Mouse (Mus musculus): ENCODE measurements at regions not wholly inside any gene's neighbourhood (a gene's known extent, or its start where the extent isn't known, plus 50 kb on each side); places are given as distances from the start of the nearest gene placed in this dataset.

DNA sequence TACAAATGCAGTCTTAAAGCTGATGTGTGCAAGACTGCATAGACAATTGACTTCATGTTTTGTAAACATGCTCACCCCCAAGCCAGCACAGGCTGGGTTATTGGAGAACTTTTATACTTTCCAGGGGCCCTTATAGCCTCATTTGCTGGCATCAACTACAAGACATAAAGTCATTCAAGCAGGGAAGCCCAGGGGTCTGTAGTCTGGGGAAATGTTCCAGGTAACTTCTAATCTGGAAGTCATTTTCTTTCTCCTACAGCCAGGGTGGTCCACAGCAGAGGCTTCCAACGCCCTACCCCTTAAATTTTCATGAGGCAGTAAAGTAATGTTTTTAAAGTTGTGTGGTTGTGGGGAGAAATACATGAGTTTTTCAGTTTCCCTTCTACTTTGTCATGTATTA lies 272.1 kb upstream of the Npvf start:
- no peak for ATAC-seq (replicated peaks; ENCODE audit: insufficient number of reproducible peaks, insufficient read depth, low FRiP score, low read depth)
- no peak overlapping the region for H3K9ac ChIP-seq
- H3K4me3 ChIP-seq, result no peak overlapping the region
- no peaks in the 10 kb centered on the region for H3K9me3 ChIP-seq (replicated peaks)
- WGBS, result 71% methylated on average over 1 of the region's 1 CpGs
- H3K27ac ChIP-seq, result no peak overlapping the region
- H3K36me3 ChIP-seq, result no peaks in the 10 kb centered on the region
- 0 out of 2 replicates have a peak, but pooled peaks cover 3% of the 10 kb centered on the region for H3K27me3 ChIP-seq
- H3K4me2 ChIP-seq, result no peak overlapping the region
- H3K4me1 ChIP-seq (replicated peaks), result no peaks in the 10 kb centered on the region

DNA sequence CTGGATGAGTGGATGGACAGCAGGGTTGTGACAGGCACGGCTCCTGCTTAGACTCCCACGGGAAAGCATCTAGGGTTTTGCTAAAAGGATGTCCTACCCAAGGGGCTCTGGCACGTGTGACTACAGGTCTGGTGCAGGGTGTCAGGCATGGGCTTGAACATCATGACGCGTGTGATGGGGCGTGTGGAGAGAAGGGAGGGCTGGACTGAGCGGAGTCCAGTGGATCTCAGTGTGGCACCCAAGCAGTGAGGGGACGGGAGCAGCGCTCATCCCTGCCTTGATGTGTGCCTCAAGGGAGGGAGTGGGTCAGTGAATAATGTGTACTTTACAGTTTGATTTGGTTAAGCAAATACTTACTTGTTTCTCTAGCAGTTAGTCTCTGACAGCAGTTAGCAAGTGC lies 275.3 kb upstream of the Npvf start:
- Histone ChIP-seq H3K9ac (no peak overlapping the region), H3K4me3 (no peak overlapping the region), H3K4me1 (replicated peaks) (no peaks in the 10 kb centered on the region), H3K27me3 (0 out of 2 replicates have a peak, but pooled peaks cover 3% of the 10 kb centered on the region), H3K36me3 (no peaks in the 10 kb centered on the region), H3K4me2 (no peak overlapping the region), H3K27ac (no peak overlapping the region), H3K9me3 (replicated peaks) (no peaks in the 10 kb centered on the region)
- ATAC-seq (replicated peaks; ENCODE audit: insufficient number of reproducible peaks, insufficient read depth, low FRiP score, low read depth), result no peak
- 70% methylated on average over 9 of the region's 9 CpGs for WGBS

- H3K4me3 ChIP-seq, result no peak overlapping the region
- H3K36me3 ChIP-seq, result no peaks in the 10 kb centered on the region
- no peak overlapping the region for H3K27ac ChIP-seq
- H3K27me3 ChIP-seq, result peaks cover 10% of the 10 kb centered on the region
- ATAC-seq (replicated peaks; ENCODE audit: insufficient number of reproducible peaks, insufficient read depth, low FRiP score, low read depth), result no peak
- no peaks in the 10 kb centered on the region for H3K9me3 ChIP-seq (replicated peaks)
- no peak overlapping the region for H3K4me2 ChIP-seq
- no peak overlapping the region for H3K9ac ChIP-seq
- 86% methylated on average over 6 of the region's 6 CpGs for WGBS
- no peaks in the 10 kb centered on the region for H3K4me1 ChIP-seq (replicated peaks)
Measured at GRCm38 (mm10) chr6:50933510-50933909, 279.3 kb upstream of the Npvf start.

- 73% methylated on average over 10 of the region's 10 CpGs for WGBS
- 0 out of 2 replicates have a peak, but pooled peaks cover 2% of the 10 kb centered on the region for H3K4me1 ChIP-seq (replicated peaks)
- H3K36me3 ChIP-seq, result no peaks in the 10 kb centered on the region
Measured at GRCm38 (mm10) chr6:50934245-50934644, 280.0 kb upstream of the Npvf start.

GRCm38 (mm10) chr6:50936306-50936705 lies 282.1 kb upstream of the Npvf start:
- Histone ChIP-seq H3K9ac (no peak overlapping the region), H3K4me1 (replicated peaks) (0 out of 2 replicates have a peak, but pooled peaks cover 2% of the 10 kb centered on the region), H3K27me3 (peaks cover 7% of the 10 kb centered on the region), H3K27ac (no peak overlapping the region), H3K4me3 (no peak overlapping the region), H3K9me3 (replicated peaks) (no peaks in the 10 kb centered on the region), H3K4me2 (no peak overlapping the region), H3K36me3 (no peaks in the 10 kb centered on the region)
- WGBS, result 85% methylated on average over 8 of the region's 8 CpGs
- no peak for ATAC-seq (replicated peaks; ENCODE audit: insufficient number of reproducible peaks, insufficient read depth, low FRiP score, low read depth)

More at GRCm38 (mm10) chr6:50934245-50934644, 280.0 kb upstream of the Npvf start:
- no peak overlapping the region for H3K9ac ChIP-seq
- no peak overlapping the region for H3K4me3 ChIP-seq
- H3K27me3 ChIP-seq, result peaks cover 10% of the 10 kb centered on the region
- no peak overlapping the region for H3K27ac ChIP-seq
- no peak overlapping the region for H3K4me2 ChIP-seq
- ATAC-seq (replicated peaks; ENCODE audit: insufficient number of reproducible peaks, insufficient read depth, low FRiP score, low read depth), result no peak
- H3K9me3 ChIP-seq (replicated peaks), result no peaks in the 10 kb centered on the region

DNA sequence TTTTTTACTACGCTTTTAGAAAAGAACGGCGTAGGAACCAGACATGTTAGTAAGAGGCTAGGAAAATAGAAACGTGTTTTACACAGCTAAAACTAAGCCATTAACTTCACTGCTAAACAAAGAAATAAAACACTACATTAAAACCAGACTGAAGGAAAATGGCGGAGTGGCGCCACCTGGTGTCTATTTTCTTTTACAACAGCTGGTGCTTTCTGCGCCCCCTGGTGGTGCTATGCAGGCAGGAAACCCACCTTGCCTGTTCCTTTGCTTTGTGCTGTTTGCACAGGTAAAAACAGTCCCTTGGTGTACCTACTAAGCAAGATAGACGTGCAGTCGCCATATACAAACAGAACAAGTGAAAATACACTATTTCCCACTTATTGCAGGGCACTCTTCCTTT lies 282.9 kb upstream of the Npvf start:
- peaks cover 7% of the 10 kb centered on the region; the same call in 1 of the 2 replicates for H3K4me1 ChIP-seq (replicated peaks)
- H3K4me3 ChIP-seq, result no peak overlapping the region
- no peak overlapping the region for H3K4me2 ChIP-seq
- no peak for ATAC-seq (replicated peaks; ENCODE audit: insufficient number of reproducible peaks, insufficient read depth, low FRiP score, low read depth)
- peaks cover 7% of the 10 kb centered on the region for H3K27me3 ChIP-seq
- no peak overlapping the region for H3K27ac ChIP-seq
- H3K9me3 ChIP-seq (replicated peaks), result no peaks in the 10 kb centered on the region
- 25% methylated on average over 9 of the region's 9 CpGs for WGBS
- H3K9ac ChIP-seq, result no peak overlapping the region
- H3K36me3 ChIP-seq, result no peaks in the 10 kb centered on the region

GRCm38 (mm10) chr6:50938879-50939278 lies 284.6 kb upstream of the Npvf start:
- Histone ChIP-seq H3K27me3 (peaks cover 7% of the 10 kb centered on the region), H3K4me1 (replicated peaks) (peaks cover 9% of the 10 kb centered on the region; the same call in 1 of the 2 replicates), H3K4me3 (no peak overlapping the region), H3K36me3 (no peaks in the 10 kb centered on the region), H3K27ac (no peak overlapping the region), H3K9me3 (replicated peaks) (no peaks in the 10 kb centered on the region), H3K4me2 (no peak overlapping the region), H3K9ac (no peak overlapping the region)
- ATAC-seq (replicated peaks; ENCODE audit: insufficient number of reproducible peaks, insufficient read depth, low FRiP score, low read depth), result no peak
- 27% methylated on average over 7 of the region's 7 CpGs for WGBS

DNA sequence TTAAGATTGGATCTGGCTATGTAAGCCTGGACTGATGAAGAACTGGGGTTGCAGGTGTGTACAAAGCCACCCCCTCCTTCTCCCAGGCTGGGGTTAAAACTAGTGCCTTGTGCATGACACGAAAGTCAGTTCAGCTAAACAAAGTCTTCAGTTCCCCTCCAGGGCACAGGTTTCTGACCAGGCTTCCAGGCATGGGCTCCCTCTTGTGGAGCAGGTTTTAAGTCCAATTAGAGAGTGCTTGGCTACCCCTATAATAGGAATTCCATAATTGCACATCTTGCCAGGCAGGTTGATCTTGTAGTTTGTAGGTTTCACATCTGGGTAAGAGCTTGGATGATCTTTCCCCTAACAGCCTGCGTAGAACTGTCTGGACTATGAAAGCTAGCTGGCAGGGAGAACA lies 285.2 kb upstream of the Npvf start:
- Histone ChIP-seq H3K27me3 (peaks cover 7% of the 10 kb centered on the region), H3K36me3 (no peaks in the 10 kb centered on the region), H3K4me3 (no peak overlapping the region), H3K27ac (no peak overlapping the region), H3K4me1 (replicated peaks) (peaks cover 9% of the 10 kb centered on the region; the same call in 1 of the 2 replicates), H3K9ac (no peak overlapping the region), H3K9me3 (replicated peaks) (no peaks in the 10 kb centered on the region), H3K4me2 (no peak overlapping the region)
- ATAC-seq (replicated peaks; ENCODE audit: insufficient number of reproducible peaks, insufficient read depth, low FRiP score, low read depth), result no peak
- WGBS, result 55% methylated on average over 2 of the region's 2 CpGs

DNA sequence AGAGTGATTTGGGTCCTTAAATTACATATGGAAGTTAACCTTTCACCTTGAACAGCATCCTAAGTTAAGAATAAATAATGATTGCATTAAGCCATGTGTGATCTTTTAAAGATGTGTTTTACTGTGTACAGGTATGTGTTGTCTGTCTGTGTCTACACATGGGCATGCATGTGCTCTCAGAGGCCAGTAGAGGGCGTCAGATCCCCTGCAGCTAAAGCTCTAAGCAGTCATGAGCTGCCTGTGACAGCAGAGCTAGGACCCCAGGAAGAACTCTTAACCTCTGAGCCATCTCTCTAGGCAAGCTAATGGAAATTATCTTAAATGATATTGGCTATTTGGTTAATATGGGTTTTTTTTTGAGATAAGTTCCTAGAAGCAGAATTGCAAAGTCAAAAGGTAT lies 285.9 kb upstream of the Npvf start:
- no peak overlapping the region for H3K4me2 ChIP-seq

DNA sequence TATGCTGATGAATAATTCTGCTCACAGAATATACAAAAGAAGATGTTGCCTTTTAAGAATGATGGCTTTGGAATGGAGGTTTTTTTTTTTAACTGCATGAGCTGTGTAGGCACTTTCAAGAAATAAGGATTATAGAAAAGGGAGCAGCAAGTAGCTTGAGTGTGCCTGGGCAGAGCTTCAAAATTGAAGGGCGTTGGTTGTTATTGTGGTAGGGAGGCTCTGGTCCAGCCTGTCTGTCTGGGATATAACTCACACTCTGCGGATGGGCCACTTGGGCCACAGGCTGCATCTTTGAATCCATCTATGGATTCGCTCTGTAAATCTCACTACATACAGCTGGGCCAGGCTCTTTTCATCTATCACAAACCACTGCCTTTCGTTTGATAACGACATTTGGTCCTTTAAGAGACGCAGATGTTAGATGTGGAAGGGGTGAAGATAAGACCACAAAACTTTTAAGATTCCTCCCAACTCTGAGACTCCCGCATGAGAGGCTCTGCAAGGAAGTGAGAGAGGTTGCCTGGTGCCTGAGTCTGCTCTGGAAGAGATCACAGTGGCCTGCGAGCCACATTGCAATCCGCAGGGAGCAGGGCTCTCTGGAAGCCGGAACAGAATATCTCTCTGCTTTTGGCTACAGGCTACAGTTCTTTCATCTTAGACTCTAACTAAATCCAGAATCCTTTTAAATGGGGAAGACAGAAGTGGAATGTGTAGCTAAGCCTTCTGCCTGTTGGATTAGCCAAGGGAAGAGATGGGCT lies 286.6 kb upstream of the Npvf start:
- Histone ChIP-seq H3K4me2 (no peak overlapping the region), H3K4me3 (no peak overlapping the region), H3K36me3 (no peaks in the 10 kb centered on the region), H3K27ac (peak overlapping the region; percentile 25), H3K9ac (no peak overlapping the region), H3K4me1 (replicated peaks) (peaks cover 9% of the 10 kb centered on the region; the same call in 1 of the 2 replicates), H3K27me3 (0 out of 2 replicates have a peak, but pooled peaks cover 3% of the 10 kb centered on the region), H3K9me3 (replicated peaks) (no peaks in the 10 kb centered on the region)
- WGBS, result 50% methylated on average over 10 of the region's 10 CpGs
- ATAC-seq (replicated peaks; ENCODE audit: insufficient number of reproducible peaks, insufficient read depth, low FRiP score, low read depth), result no peak

More for the DNA sequence above, 285.9 kb upstream of the Npvf start:
- no peak overlapping the region for H3K4me3 ChIP-seq
- no peaks in the 10 kb centered on the region for H3K9me3 ChIP-seq (replicated peaks)
- WGBS, result 18% methylated on average over 1 of the region's 1 CpGs
- H3K9ac ChIP-seq, result no peak overlapping the region
- peaks cover 7% of the 10 kb centered on the region for H3K27me3 ChIP-seq
- no peak for ATAC-seq (replicated peaks; ENCODE audit: insufficient number of reproducible peaks, insufficient read depth, low FRiP score, low read depth)
- H3K36me3 ChIP-seq, result no peaks in the 10 kb centered on the region
- H3K27ac ChIP-seq, result no peak overlapping the region
- peaks cover 9% of the 10 kb centered on the region; the same call in 1 of the 2 replicates for H3K4me1 ChIP-seq (replicated peaks)

DNA sequence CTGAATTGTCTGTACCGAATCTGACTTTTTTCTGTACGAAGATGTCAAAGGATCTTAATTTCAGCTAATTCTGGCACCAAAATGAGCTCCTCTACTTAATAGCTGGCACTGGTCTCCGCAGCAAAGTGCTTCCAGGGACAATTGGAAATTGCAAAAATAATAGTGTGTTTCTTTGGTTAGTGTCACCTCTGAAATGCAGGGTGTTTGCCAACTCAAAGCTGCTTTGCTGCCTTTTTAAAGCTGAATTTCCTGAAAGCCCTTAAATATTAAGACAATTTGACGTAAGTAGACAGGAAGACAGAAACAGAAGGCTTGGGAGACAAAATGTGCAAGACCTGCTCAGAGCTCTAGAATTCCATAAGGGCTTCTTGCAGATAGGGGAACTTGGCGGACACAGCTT lies 288.5 kb upstream of the Npvf start:
- 78% methylated on average over 5 of the region's 5 CpGs for WGBS
- no peak for ATAC-seq (replicated peaks; ENCODE audit: insufficient number of reproducible peaks, insufficient read depth, low FRiP score, low read depth)
- no peaks in the 10 kb centered on the region for H3K27me3 ChIP-seq

DNA sequence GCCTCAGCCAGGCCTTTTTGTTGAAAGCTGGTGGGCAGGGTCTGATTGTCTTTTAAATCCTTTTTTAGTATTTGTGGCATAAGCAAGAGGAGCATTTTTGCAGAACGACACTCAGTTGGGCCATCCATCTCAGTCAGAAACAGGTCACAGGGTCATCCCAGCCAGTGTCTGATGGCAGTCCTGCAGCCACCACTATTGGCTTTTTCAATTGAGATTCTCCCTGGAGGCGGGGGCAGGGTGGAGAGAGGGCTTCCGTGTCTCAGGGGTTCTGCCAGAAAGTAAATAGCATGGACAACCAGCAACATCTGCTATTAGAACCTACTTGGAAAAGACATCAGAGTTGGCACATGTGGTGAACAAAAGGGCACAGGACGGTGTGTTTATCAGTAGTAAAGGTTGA lies 293.8 kb upstream of the Npvf start:
- Histone ChIP-seq H3K27me3 (no peaks in the 10 kb centered on the region), H3K4me2 (no peak overlapping the region), H3K36me3 (no peaks in the 10 kb centered on the region), H3K9me3 (replicated peaks) (no peaks in the 10 kb centered on the region), H3K4me3 (no peak overlapping the region), H3K27ac (no peak overlapping the region), H3K9ac (no peak overlapping the region), H3K4me1 (replicated peaks) (no peaks in the 10 kb centered on the region)
- WGBS, result 69% methylated on average over 4 of the region's 4 CpGs
- ATAC-seq (replicated peaks; ENCODE audit: insufficient number of reproducible peaks, insufficient read depth, low FRiP score, low read depth), result no peak

More for the DNA sequence above, 288.5 kb upstream of the Npvf start:
- H3K9ac ChIP-seq, result no peak overlapping the region
- H3K36me3 ChIP-seq, result no peaks in the 10 kb centered on the region
- H3K27ac ChIP-seq, result no peak overlapping the region
- H3K4me3 ChIP-seq, result no peak overlapping the region
- H3K9me3 ChIP-seq (replicated peaks), result no peaks in the 10 kb centered on the region
- H3K4me2 ChIP-seq, result no peak overlapping the region
- H3K4me1 ChIP-seq (replicated peaks), result peaks cover 9% of the 10 kb centered on the region; the same call in 1 of the 2 replicates

All from heart, embryonic 15.5 days (tissue).